Mouse (Mus musculus): Measurements from ENCODE around the gene Ptx3.
"Not testable (repeated sequence)": the region's sequence is repeated elsewhere in the genome, so short reads cannot be mapped to it uniquely, and the experiment has no call there.

Ptx3 gene

GRCm38 (mm10) chr3:66219655-66220191, at the start of gene Ptx3:
Gene Ptx3 (plus strand): TSS chr3:66219910.
- no peak for DNase-seq

DNA sequence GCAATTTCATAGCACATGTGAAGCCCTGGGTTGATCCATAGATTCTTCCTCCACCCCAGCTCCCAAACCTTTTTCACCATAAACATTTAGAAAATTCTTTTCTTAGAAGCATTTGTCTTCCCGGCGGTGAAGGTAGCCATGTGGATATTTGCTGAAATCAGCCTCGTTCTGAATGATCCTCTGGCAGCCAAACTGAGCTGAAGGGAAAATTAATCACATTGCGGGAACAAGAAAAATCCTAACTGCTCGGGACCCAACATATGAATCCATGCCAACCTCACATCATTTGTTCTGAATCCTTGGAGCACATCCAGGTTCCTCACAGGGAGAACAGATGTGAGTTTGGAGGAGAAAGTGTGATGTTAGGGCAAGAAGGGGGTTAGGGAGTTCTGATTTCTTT, 46.8 kb upstream of the Ptx3 start:
- DNase-seq: no peak

DNA sequence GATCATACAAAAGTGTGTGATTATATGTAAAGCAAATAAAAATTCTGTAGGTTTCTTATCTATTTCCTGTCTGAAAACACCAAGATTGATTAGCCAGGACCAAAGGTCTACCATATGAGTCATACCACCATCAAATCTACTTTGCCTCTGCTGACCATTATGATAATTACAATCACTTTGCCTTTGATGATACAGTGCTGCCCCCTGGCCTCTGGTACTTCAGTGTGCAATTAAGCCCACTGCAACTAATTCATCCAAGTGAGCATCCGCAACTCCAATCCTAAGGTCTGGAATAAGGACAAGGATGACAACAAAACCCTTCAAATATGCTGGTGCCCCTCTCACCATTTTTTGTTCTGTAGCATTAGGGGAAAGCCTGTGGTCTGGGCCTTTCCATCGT, 40.1 kb upstream of the Ptx3 start:
- DNase-seq: no peak

- no peak for DNase-seq
Measured at GRCm38 (mm10) chr3:66193910-66194562, 25.7 kb upstream of the Ptx3 start.

- no peak for DNase-seq
Measured at GRCm38 (mm10) chr3:66208836-66209573, 10.7 kb upstream of the Ptx3 start.

DNA sequence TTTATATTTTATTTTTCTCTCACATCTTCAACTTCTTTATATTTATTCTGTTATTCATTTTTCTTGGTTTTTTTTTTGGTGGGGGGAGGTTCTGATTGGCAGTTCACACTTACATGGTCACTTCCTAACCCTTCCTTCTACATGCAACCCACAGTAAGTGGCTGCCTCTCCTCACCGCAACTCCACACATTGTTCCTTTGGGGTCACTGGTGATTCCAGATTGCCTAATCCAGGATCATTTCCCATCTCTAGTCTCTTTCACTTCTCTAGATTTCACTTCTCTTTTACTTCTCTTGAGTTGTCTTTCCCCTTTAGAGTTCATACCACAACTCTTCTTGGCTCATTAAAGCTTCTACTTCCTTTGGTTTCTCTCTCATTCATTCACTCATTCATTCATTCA, 6.2 kb upstream of the Ptx3 start:
- no peak for DNase-seq

DNA sequence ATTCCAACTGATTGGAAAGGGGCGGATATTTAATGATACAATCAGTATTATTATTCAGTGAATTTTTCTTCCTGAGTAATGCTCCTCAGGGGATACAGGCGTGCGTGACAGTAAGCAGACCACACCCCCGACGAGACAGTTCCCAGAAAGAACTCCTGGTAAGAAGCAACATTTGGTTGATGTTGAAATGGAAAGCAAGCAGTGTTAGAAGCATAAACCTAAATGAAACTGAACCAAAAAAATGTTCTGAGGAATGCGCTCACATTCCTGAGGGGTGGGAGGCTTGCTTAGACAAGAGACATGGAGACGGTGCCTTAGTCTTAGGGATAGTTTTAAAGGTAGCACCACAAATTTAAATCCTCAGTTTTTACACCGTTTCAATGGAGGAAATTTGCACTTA, 4.0 kb upstream of the Ptx3 start:
- no peak for DNase-seq

DNA sequence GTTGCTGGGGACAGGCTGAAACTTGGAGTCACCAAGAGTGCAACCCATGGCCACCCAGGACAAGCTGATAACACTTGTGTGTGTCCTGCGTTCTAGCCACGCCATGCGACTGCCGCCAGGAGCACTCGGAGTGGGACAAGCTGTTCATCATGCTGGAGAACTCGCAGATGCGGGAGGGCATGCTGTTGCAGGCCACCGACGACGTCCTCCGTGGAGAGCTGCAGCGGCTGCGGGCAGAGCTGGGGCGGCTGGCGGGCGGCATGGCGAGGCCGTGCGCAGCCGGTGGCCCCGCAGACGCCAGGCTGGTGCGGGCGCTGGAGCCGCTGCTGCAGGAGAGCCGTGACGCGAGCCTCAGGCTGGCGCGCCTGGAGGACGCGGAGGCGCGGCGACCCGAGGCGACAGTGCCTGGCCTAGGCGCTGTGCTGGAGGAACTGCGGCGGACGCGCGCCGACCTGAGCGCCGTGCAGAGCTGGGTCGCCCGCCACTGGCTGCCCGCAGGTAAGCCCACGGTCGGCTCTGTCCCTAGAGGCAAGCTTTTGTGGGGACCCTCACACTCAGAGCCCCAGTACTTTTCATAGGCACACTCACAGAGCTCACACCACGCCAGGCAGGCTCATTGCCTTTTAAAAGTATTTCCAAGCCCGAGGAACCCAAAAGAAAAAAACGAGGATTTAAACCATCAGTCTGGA, 988 bp downstream of the Ptx3 start:
- DNase-seq: no peak

DNA sequence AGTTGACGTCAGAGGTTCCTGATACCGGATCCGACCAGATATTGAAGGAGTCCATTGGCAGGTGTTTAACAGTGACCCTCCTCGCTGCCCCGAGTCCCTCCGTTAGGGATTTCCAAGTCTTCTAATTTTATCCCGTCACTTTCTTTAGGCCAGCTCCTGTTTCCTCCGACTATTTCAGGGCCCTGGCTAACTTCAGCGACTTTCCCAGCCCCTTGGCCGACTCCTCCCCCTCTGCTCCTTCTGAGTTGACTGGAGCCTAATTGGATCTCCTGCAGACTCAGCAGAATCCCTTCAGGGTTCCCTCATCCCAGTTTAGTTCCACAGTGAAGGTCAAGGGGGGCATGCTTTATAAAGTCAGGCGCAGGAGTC, 1.5 kb downstream of the Ptx3 start:
- no peak for DNase-seq

DNA sequence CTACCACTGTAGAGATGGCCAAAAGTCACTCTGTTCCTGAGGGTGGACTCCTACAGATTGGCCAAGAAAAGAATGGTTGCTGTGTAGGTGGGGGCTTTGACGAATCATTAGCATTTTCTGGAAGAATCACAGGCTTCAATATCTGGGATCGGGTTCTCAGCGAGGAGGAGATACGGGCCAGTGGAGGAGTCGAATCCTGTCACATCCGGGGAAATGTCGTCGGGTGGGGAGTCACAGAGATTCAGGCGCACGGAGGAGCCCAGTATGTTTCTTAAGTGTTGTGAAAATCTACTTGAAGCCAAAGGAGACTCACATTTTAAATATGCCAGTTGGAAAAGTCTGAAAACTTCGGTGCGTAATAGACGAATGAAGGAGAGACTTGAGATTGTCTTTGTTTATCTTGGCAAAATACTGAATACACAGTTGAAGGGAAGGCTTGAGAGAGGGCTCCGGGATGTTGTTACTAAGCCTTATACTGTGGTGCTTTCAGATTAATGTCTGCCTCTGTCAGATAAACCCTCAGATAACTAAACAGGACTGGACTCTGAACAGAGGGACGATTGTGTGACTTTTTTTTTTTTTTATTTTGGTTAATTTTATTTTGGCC, 5.3 kb downstream of the Ptx3 start:
- DNase-seq: no peak

DNA sequence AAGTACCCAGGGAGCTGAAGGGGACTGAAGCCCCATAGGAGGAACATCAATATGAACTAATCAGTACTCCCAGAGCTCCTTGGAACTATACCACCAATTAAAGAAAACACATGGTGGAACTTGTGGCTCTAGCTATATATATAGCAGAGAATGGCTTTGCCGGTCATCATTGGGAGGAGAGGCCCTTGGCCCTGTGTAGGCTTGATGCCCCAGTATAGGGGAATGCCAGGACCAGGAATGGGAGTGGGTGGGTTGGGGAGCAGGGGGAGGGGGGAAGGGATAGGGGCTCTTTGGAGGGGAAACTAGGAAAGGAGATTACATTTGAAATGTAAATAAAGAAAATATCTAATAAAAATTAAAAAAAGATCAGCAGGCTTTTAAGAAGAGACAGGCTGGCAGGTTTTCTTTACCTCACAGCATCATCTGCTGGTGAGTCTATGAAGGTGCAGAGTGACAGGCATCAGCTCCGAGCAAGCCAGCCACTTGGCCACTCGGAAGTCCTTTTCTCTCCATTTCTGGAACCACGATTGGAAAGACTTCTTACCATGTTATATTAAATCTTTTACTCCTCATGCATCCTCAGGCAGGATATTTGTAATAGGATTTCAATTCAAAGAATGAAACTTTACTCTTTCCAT, 16.6 kb downstream of the Ptx3 start:
- DNase-seq: not testable (repeated sequence)

GRCm38 (mm10) chr3:66240476-66240875, 20.8 kb downstream of the Ptx3 start:
- DNase-seq: no peak

- no peak for DNase-seq
Measured at GRCm38 (mm10) chr3:66251842-66252241, 32.1 kb downstream of the Ptx3 start.

GRCm38 (mm10) chr3:66254504-66255105, 34.9 kb downstream of the Ptx3 start:
- no peak for DNase-seq

- DNase-seq: no peak
Measured at GRCm38 (mm10) chr3:66262319-66262718, 42.6 kb downstream of the Ptx3 start.

DNA sequence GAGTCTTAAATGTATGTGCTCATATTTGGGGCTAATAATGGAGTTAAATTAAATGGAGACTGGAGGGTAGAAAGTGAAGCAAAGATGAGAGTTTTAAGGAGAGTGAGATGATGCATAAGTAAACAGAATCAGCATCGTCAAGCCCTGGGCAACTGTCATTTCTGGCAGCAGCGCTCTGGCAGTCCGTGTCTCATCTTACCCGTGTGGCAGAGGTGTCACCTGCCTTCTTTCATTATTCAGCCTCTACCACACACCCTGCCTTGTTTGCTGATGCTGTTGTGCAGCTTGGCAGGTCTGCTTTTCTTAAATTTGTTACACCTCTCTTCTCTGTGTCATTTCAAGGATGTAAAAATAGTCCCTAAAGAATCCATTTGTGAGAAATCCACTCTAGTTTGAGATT, 43.6 kb downstream of the Ptx3 start:
- DNase-seq: no peak
